Mouse (Mus musculus) heart, postnatal 0 days (tissue): ENCODE measurements around the gene Hsph1.

ENCODE experiments used
- CTCF ChIP-seq: IDR thresholded peaks from 2 replicates; pipeline ENCODE4 v1.5.1; 2016; ENCODE audit warnings: antibody characterized with exemption, control low read depth, low read depth
- EP300 ChIP-seq: IDR thresholded peaks from 2 replicates; pipeline ENCODE4 v1.6.1; 2016; ENCODE audit warnings: antibody characterized with exemption, low read depth

GRCm38 (mm10) chr5:149661428-149661827 lies 25.3 kb upstream of the Hsph1 start:
- TF ChIP-seq CTCF (no peak), EP300 (no peak)
